Comparison of ENCODE assay signal across 14 mouse cellular contexts in genomic region chr10:25643518-25643993, GRCm38 (mm10).
DNase-seq lines count a peak whose midpoint lies in the region; ATAC-seq and TF ChIP-seq lines count a peak whose summit lies in the region.
"Had no signal": no experiment of that assay in that cellular context is flagged by ENCODE, and none has a peak within 500 bp of the region (broad histone marks: within the 10 kb centered on the region; RNA-seq: fewer than 3 reads in every experiment).

No protein-coding gene starts in this region.

- H3K9me3 ChIP-seq in embryonic facial prominence, embryonic 12.5 days = no peaks in the 10 kb centered on the region
- no peaks in the 10 kb centered on the region for H3K9me3 ChIP-seq in stomach, postnatal 0 days (ENCODE audit: control insufficient read depth, low read length)
- H3K9me3 ChIP-seq: heart, embryonic 13.5 days; hindbrain, embryonic 15.5 days; liver, embryonic 13.5 days had no signal

- no peak for TF ChIP-seq POLR2A in liver, adult 2 months (IDR thresholded peaks at IDR 0.05; ENCODE audit: extremely low read depth, insufficient read depth, low read length)

- no peaks in the 10 kb centered on the region for H3K79me2 ChIP-seq in liver, adult 2 months (ENCODE audit: control insufficient read depth, insufficient read depth, low read length)

- no peak overlapping the region for H3K9ac ChIP-seq in liver, adult 2 months (ENCODE audit: low read depth, low read length)
- H3K9ac ChIP-seq in embryonic facial prominence, embryonic 12.5 days = no peak overlapping the region
- no peak overlapping the region for H3K9ac ChIP-seq in stomach, postnatal 0 days (ENCODE audit: low read length)
- H3K9ac ChIP-seq: heart, embryonic 13.5 days; hindbrain, embryonic 15.5 days; liver, embryonic 13.5 days had no signal

- H3K27me3 ChIP-seq in liver, adult 2 months (ENCODE audit: control insufficient read depth, insufficient read depth, low read length) = no peaks in the 10 kb centered on the region
- no peaks in the 10 kb centered on the region for H3K27me3 ChIP-seq in embryonic facial prominence, embryonic 12.5 days
- no peaks in the 10 kb centered on the region for H3K27me3 ChIP-seq in stomach, postnatal 0 days (ENCODE audit: control insufficient read depth, insufficient read depth, low read length)
- H3K27me3 ChIP-seq: heart, embryonic 13.5 days; hindbrain, embryonic 15.5 days; liver, embryonic 13.5 days had no signal

- 0 out of 2 replicates have a peak, but pooled peaks have one; percentile 15 for ATAC-seq in embryonic facial prominence, embryonic 12.5 days (ENCODE audit: insufficient number of reproducible peaks, insufficient read depth, low FRiP score, low TSS enrichment)
- peak; percentile 54; the same call in 1 of the 2 replicates for ATAC-seq in stomach, postnatal 0 days (ENCODE audit: low FRiP score, low TSS enrichment)

- no peak overlapping the region for H3K27ac ChIP-seq in liver, adult 2 months (replicated peaks; ENCODE audit: insufficient read depth, low read depth, low read length)
- H3K27ac ChIP-seq in embryonic facial prominence, embryonic 12.5 days = no peak overlapping the region
- H3K27ac ChIP-seq in stomach, postnatal 0 days (replicated peaks) = no peak overlapping the region
- H3K27ac ChIP-seq: gastrocnemius, adult 2 months; heart, embryonic 13.5 days; hindbrain, embryonic 15.5 days; liver, embryonic 13.5 days had no signal

- TF ChIP-seq EP300 in stomach, postnatal 0 days (optimal IDR thresholded peaks at IDR 0.05) = peak; percentile 64

- no peaks in the 10 kb centered on the region for H3K4me1 ChIP-seq in liver, adult 2 months (ENCODE audit: control insufficient read depth, insufficient read depth, low read length)
- no peaks in the 10 kb centered on the region for H3K4me1 ChIP-seq in embryonic facial prominence, embryonic 12.5 days
- no peaks in the 10 kb centered on the region for H3K4me1 ChIP-seq in stomach, postnatal 0 days (replicated peaks; ENCODE audit: control insufficient read depth, insufficient read depth)
- H3K4me1 ChIP-seq: heart, embryonic 13.5 days; hindbrain, embryonic 15.5 days; liver, embryonic 13.5 days had no signal

- no peak overlapping the region for H3K4me2 ChIP-seq in embryonic facial prominence, embryonic 12.5 days (replicated peaks)
- no peak overlapping the region for H3K4me2 ChIP-seq in stomach, postnatal 0 days (replicated peaks; ENCODE audit: low read depth)
- H3K4me2 ChIP-seq: heart, embryonic 13.5 days; hindbrain, embryonic 15.5 days; liver, embryonic 13.5 days had no signal

- H3K36me3 ChIP-seq in liver, adult 2 months (ENCODE audit: control insufficient read depth, insufficient read depth, low read length) = no peaks in the 10 kb centered on the region
- H3K36me3 ChIP-seq in embryonic facial prominence, embryonic 12.5 days = no peaks in the 10 kb centered on the region
- no peaks in the 10 kb centered on the region for H3K36me3 ChIP-seq in stomach, postnatal 0 days (ENCODE audit: control insufficient read depth, insufficient read depth, low read length)
- H3K36me3 ChIP-seq: heart, embryonic 13.5 days; hindbrain, embryonic 15.5 days; liver, embryonic 13.5 days had no signal

- WGBS in liver, adult 2 months = 58% methylated on average over 3 of the region's 3 CpGs
- 56% methylated on average over 3 of the region's 3 CpGs for WGBS in embryonic facial prominence, embryonic 12.5 days
- 27% methylated on average over 3 of the region's 3 CpGs for WGBS in stomach, postnatal 0 days

- no peak for TF ChIP-seq CTCF in liver, adult 2 months (IDR thresholded peaks at IDR 0.05; ENCODE audit: low read depth, low read length)
- no peak for TF ChIP-seq CTCF in stomach, postnatal 0 days (IDR thresholded peaks at IDR 0.05; ENCODE audit: low read depth)

- no peak overlapping the region for H3K4me3 ChIP-seq in liver, adult 2 months (ENCODE audit: insufficient read depth, low read depth, low read length)
- H3K4me3 ChIP-seq in embryonic facial prominence, embryonic 12.5 days = no peak overlapping the region
- no peak overlapping the region for H3K4me3 ChIP-seq in stomach, postnatal 0 days (ENCODE audit: low read depth, low read length)
- H3K4me3 ChIP-seq: gastrocnemius, adult 2 months; heart, embryonic 13.5 days; hindbrain, embryonic 15.5 days; liver, embryonic 13.5 days had no signal

- DNase-seq in cerebellum, postnatal 10 days = peak; percentile 10 to 13
- DNase-seq in cerebellum, postnatal 4 days (ENCODE audit: low spot score in 2 of 2) = no peak
- DNase-seq in liver, adult 2 months (ENCODE audit: extremely low read depth, low read depth, low spot score) = peak; percentile 14
- DNase-seq in liver = no peak
- peak; percentile 37 for DNase-seq in stomach, postnatal 0 days (ENCODE audit: low spot score)
- DNase-seq in testis, postnatal 14 days (ENCODE audit: low spot score) = no peak
- DNase-seq in cerebellum, postnatal 36 days = no peak
- DNase-seq: cerebellum, postnatal 14 days; gastrocnemius, adult 2 months; liver, embryonic 13.5 days; lung, postnatal 36 days had no signal

Comparison
In these comparisons a context has a peak if more than half of its experiments do, and no peak if none do; other contexts are left out.
1. DNase-seq: peak in cerebellum, postnatal 10 days (2 of 2), liver, adult 2 months (single experiment) and stomach, postnatal 0 days (single experiment); none in cerebellum, postnatal 4 days (0 of 2), liver (single experiment), testis, postnatal 14 days (single experiment) and cerebellum, postnatal 36 days (0 of 2).